Mouse (Mus musculus): ENCODE results near the gene Upb1. TPM values are rescaled to one million over a fixed set of nuclear protein-coding genes. Genes with fewer than 3 reads are reported as not detected.

Gene Upb1
- total RNA-seq, 2 experiments from 2014 or later = 0.53 to 0.76 TPM

DNA sequence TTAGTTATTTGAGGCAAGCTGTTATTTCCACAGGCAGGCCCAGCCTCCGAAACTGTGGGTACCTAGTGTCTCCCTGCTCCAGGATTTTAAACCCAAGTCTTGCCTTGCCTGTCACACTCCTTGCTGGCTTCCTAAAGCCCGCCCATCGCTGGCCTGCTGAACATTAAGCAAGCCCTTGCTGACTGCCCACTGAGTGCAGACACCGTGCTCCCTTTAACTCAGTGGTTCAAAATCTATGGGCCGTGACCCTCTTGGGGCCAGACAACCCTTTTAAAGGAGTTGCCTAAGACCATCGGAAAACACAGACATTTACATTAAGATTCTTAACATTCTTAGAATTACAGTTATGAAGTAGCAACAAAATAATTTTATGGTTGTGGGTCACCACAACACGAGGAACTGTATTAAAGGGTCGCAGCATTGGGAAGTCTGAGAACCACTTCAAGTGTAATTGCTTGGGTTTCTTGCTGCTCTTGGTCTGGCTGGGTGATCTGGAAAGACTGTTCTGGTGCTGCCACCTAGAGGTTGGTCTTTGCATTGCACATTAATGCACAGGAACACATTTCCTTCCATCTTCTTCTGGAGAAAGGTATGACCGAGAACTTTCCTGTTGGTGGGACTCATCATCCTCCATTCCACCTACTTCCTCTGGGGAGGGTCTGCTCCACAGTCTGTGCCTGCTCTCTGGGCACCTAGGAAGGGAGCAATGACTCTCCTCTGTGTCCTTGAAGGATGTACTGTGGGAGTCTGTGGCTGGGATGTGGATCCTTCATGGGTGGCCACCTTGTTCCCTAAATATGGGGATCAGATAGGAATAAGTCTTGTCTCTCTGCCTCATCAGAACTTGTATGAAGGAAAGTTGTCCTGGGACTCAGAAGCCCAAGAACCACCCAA is 85.4 kb downstream of the Upb1 start:
- intact Hi-C loops (cut with DNase I) = loop anchor here (2.0 to 5.0 kb wide), 4 partner anchors 44 to 304 kb away; partner anchors contain the start of gene Adora2a
- peak; percentile 80 to 83 for DNase-seq (ENCODE audit: low spot score in 2 of 2)

DNA sequence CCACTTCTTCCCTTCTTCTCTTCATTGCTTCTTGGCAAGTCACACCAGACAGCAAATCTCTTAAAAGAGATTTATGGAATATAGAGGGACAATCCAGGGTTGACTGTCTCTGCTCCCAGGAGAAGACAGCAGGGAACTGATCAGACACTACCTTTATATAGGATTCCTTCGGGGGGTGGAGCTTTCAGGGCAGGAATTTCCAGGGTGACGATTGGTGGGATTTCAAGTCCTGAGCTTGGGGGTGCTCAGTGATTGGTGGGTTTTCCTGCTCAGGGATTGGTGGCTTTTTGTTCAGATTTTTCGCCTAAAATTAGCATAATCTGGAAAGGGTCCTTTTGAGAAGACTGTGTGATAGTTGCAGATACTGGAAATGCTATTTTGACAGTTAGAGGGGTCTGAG is 86.2 kb downstream of the Upb1 start:
- intact Hi-C loops (cut with DNase I) = loop anchor here (2.0 to 5.0 kb wide), 4 partner anchors 44 to 304 kb away; partner anchors contain the start of gene Adora2a

DNA sequence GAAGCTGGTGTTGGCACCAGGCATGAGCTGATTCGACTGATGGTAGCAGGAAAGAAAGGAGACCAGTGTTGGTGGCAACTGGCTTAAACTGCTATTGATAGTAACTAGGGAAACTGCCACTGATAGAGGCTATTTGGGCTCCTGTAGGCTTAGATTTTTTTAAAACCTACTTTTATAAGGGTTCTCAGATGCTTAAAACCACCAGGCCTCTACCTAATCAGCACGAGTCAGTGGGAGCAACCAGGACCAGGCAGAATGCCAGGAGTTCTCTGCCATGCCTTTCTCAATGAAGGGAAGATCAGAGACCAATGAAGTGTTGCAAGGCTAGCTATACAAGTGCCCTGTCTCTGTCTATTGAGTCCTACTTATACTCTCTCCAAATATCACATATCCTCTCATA is 88.6 kb downstream of the Upb1 start:
- no peak for DNase-seq (ENCODE audit: low spot score in 2 of 2)
- intact Hi-C loops (cut with DNase I) = loop anchor here (5.0 kb wide), 1 partner anchor 237 kb away; no protein-coding TSS in a partner anchor

More for the DNA sequence above, 86.2 kb downstream of the Upb1 start:
- no peak for DNase-seq (ENCODE audit: low spot score in 2 of 2)

DNA sequence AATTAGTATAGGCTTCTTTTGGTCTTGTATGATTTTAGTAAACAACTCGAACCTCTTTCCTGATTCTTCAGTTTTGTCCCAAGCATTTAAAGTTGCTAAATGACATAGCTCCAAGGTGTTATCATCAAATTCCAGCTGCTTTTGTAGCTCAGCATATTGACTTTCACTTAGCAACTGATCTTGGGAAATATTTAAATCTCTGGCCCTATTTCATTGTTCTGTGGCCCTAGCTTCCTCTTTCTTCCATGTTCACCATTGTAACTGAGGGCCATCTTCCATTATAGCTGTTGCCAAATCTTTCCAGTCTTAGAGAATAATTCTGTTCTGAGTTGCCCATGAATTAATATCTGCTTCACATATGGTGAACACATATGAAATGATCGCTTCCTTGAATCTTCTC is 89.8 kb downstream of the Upb1 start:
- no peak for DNase-seq (ENCODE audit: low spot score in 2 of 2)
- intact Hi-C loops (cut with DNase I) = no loop called here

Other genes with a start within 250 kb of the Upb1 start
- gene Specc1l, start 189.0 kb upstream of the Upb1 start, total RNA-seq (2021) = 10 to 100 TPM; 38.9 to 41.4 TPM
- 10 to 100 TPM in 1 of 2 experiments, 1 to 10 TPM in 1; 5.5 to 51.2 TPM for gene Adora2a, start 84.2 kb upstream of the Upb1 start, total RNA-seq (2021)
- 10 to 100 TPM; 71.6 to 77.3 TPM for gene Snrpd3, start 116.4 kb downstream of the Upb1 start, total RNA-seq (2021)
- 10 to 100 TPM; 17.4 to 20.0 TPM for gene Gucd1, start 116.9 kb downstream of the Upb1 start, total RNA-seq (2021)
- gene Lrrc75b, start 159.2 kb downstream of the Upb1 start, total RNA-seq (2021) = 1 to 10 TPM; 9.1 to 9.2 TPM
- 1 to 10 TPM; 2.2 to 4.2 TPM for gene Ggt1, start 160.5 kb downstream of the Upb1 start, total RNA-seq (2021)
- gene Ggt5, start 188.2 kb downstream of the Upb1 start, total RNA-seq (2021) = 1 to 10 TPM; 2.6 to 2.8 TPM
- 1 to 10 TPM; 5.8 to 8.4 TPM for gene Susd2, start 242.9 kb downstream of the Upb1 start, total RNA-seq (2021)

Data from left cerebral cortex, postnatal 25 days (tissue).